Mouse (Mus musculus) limb, embryonic 11.5 days (tissue): Measurements from ENCODE around the gene Tbxas1. TPM values are rescaled to one million over a fixed set of nuclear protein-coding genes. Genes with fewer than 3 reads are reported as not detected.

Source experiments
- ATAC-seq: fragments of 200-750 bp; cut with Nextera tagmentation; 2 replicates; pipeline ENCODE4 v1.8.0; 2017; ENCODE audit warnings: low read depth; ENCODE audit not compliant: insufficient number of reproducible peaks, low FRiP score, low TSS enrichment
- DNase-seq: peaks from one replicate; pipeline ENCODE4 v3.0.0-alpha.2; 2015; ENCODE audit warnings: low spot score
- H3K27ac ChIP-seq: fragments of 300-500 bp; sonication (generic); replicated peaks from 2 replicates; pipeline ENCODE4 v1.5.1; 2014; ENCODE audit warnings: low read depth, mild to moderate bottlenecking, low read length
- H3K27me3 ChIP-seq: fragments of 300-500 bp; sonication (generic); 2 replicates; pipeline ENCODE4 v1.6.1; 2014; ENCODE audit warnings: mild to moderate bottlenecking, low read length, mixed read lengths; ENCODE audit not compliant: control insufficient read depth, insufficient read depth
- H3K36me3 ChIP-seq: fragments of 300-500 bp; sonication (generic); 2 replicates; pipeline ENCODE4 v1.6.1; 2014; ENCODE audit warnings: mild to moderate bottlenecking, low read length, moderate library complexity, mixed read lengths; ENCODE audit not compliant: control insufficient read depth, insufficient read depth
- H3K4me1 ChIP-seq: fragments of 300-500 bp; sonication (generic); 2 replicates; pipeline ENCODE4 v1.6.1; 2014; ENCODE audit warnings: low read length, mixed read lengths; ENCODE audit not compliant: control insufficient read depth, insufficient read depth
- H3K4me2 ChIP-seq: fragments of 300-500 bp; sonication (generic); 2 replicates; pipeline ENCODE4 v1.6.1; 2014; ENCODE audit warnings: low read depth, mild to moderate bottlenecking, moderate library complexity; ENCODE audit not compliant: severe bottlenecking
- H3K4me3 ChIP-seq: fragments of 300-500 bp; sonication (generic); 2 replicates; pipeline ENCODE4 v1.5.1; 2014; ENCODE audit warnings: low read depth, low read length
- H3K9ac ChIP-seq: fragments of 300-500 bp; sonication (generic); 2 replicates; pipeline ENCODE4 v1.6.1; 2014; ENCODE audit warnings: mild to moderate bottlenecking, low read length
- H3K9me3 ChIP-seq: fragments of 300-500 bp; sonication (generic); 2 replicates; pipeline ENCODE4 v1.6.1; 2016; ENCODE audit warnings: low read length; ENCODE audit not compliant: control insufficient read depth
- WGBS: fragments of 180-500 bp; shearing (Covaris S2); extraction: QIAGEN DNeasy Blood & Tissue Kit; methylation state at CpG from one replicate; pipeline ENCODE4 v1.1.7; 2014; 5-methylcytosine and 5-hydroxymethylcytosine counted together
- polyA plus RNA-seq: library from polyadenylated mRNA; unstranded; fragments of >200 nt; fragmentation: Nextera tagmentation; extraction: Ambion mirVana; gene quantifications from 2 replicates; pipeline ENCODE4 v1.2.1, GENCODE M21; 2014

Gene Tbxas1
- polyA plus RNA-seq, 1 experiment from 2014 or later: 1.3 TPM

- Histone ChIP-seq H3K4me2 (no peak overlapping the region), H3K27ac (no peak overlapping the region), H3K27me3 (no peaks in the 10 kb centered on the region), H3K4me3 (no peak overlapping the region), H3K9me3 (no peaks in the 10 kb centered on the region), H3K9ac (no peak overlapping the region), H3K4me1 (0 out of 2 replicates have a peak, but pooled peaks cover 2% of the 10 kb centered on the region), H3K36me3 (no peaks in the 10 kb centered on the region)
- 74% methylated on average over 9 of the region's 9 CpGs for WGBS
- ATAC-seq (no peak), DNase-seq (no peak)
Observed at GRCm38 (mm10) chr6:39051799-39052556, 176.8 kb downstream of the Tbxas1 start.

GRCm38 (mm10) chr6:39052636-39053035 lies 177.4 kb downstream of the Tbxas1 start:
- Histone ChIP-seq H3K27ac (no peak overlapping the region), H3K9ac (no peak overlapping the region), H3K4me3 (no peak overlapping the region), H3K27me3 (no peaks in the 10 kb centered on the region), H3K4me1 (0 out of 2 replicates have a peak, but pooled peaks cover 2% of the 10 kb centered on the region), H3K4me2 (no peak overlapping the region), H3K36me3 (no peaks in the 10 kb centered on the region), H3K9me3 (no peaks in the 10 kb centered on the region)
- DNase-seq (no peak), ATAC-seq (no peak)
- 86% methylated on average over 4 of the region's 4 CpGs for WGBS

- no peaks in the 10 kb centered on the region for H3K9me3 ChIP-seq
- DNase-seq (peak; percentile 34), ATAC-seq (0 out of 2 replicates have a peak, but pooled peaks have one; percentile 44)
- WGBS: 56% methylated on average over 13 of the region's 13 CpGs
- no peaks in the 10 kb centered on the region for H3K36me3 ChIP-seq
- 0 out of 2 replicates have a peak, but pooled peaks cover 2% of the 10 kb centered on the region for H3K4me1 ChIP-seq
- no peaks in the 10 kb centered on the region for H3K27me3 ChIP-seq
- H3K4me3 ChIP-seq: no peak overlapping the region
- no peak overlapping the region for H3K4me2 ChIP-seq
- 0 out of 2 replicates have a peak overlapping the region, but pooled peaks have one; percentile 14 for H3K27ac ChIP-seq
- no peak overlapping the region for H3K9ac ChIP-seq
Observed at GRCm38 (mm10) chr6:39054206-39054864, 179.1 kb downstream of the Tbxas1 start.

GRCm38 (mm10) chr6:39054878-39055508 lies 179.8 kb downstream of the Tbxas1 start:
- ATAC-seq: no peak
- Histone ChIP-seq H3K27me3 (no peaks in the 10 kb centered on the region), H3K9ac (no peak overlapping the region), H3K4me2 (no peak overlapping the region), H3K9me3 (no peaks in the 10 kb centered on the region), H3K4me3 (no peak overlapping the region), H3K4me1 (0 out of 2 replicates have a peak, but pooled peaks cover 2% of the 10 kb centered on the region), H3K36me3 (no peaks in the 10 kb centered on the region), H3K27ac (no peak overlapping the region)
- 76% methylated on average over 6 of the region's 6 CpGs for WGBS
- DNase-seq: no peak

DNA sequence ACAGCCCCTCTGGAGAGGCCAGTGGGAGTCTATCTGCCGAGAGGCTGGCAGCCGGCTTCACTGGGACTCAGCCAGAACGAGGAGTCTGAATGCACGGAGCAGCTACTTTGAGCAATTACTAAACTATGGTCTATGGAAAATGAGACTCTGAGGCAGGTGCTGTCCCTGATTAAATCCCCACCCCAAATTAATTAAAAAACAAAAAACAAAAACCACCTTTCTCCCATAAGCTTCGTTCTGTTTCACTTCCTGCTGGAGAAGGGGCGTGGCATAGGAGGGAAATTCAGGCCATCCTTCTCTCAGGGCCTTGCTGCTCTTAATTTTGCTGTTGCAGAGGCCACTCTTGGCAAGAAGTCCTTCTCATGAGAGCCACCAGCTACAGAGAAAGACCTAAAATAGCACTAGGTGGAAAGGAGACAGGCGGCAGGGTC lies 180.6 kb downstream of the Tbxas1 start:
- H3K36me3 ChIP-seq: no peaks in the 10 kb centered on the region
- H3K9ac ChIP-seq: no peak overlapping the region
- no peak overlapping the region for H3K27ac ChIP-seq
- WGBS: 64% methylated on average over 7 of the region's 7 CpGs
- H3K4me3 ChIP-seq: no peak overlapping the region
- H3K4me1 ChIP-seq: 0 out of 2 replicates have a peak, but pooled peaks cover 2% of the 10 kb centered on the region
- no peaks in the 10 kb centered on the region for H3K9me3 ChIP-seq
- DNase-seq (no peak), ATAC-seq (no peak)
- no peak overlapping the region for H3K4me2 ChIP-seq
- H3K27me3 ChIP-seq: no peaks in the 10 kb centered on the region

- 90% methylated on average over 1 of the region's 1 CpGs for WGBS
- 0 out of 2 replicates have a peak, but pooled peaks cover 2% of the 10 kb centered on the region for H3K4me1 ChIP-seq
Observed at GRCm38 (mm10) chr6:39057161-39057560, 182.0 kb downstream of the Tbxas1 start.

DNA sequence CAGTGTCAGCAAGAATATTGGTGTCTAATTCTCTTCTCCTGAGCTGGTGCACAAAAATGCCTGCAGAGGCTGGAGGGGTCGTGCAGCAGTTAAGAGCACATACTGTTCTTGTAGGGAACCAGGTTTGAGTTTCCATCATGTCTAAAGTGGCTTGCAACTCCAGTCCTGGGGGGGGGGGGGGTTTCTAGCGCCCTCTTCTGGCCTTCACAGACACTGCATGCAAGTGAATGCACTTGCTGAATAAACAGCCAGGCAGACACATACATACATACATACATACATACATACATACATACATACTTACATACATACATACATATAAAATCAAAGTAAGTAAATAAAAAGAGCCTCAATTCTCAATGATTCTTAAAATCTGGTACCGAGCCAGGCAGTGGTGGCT lies 183.2 kb downstream of the Tbxas1 start:
- Histone ChIP-seq H3K9me3 (no peaks in the 10 kb centered on the region), H3K4me3 (no peak overlapping the region), H3K9ac (no peak overlapping the region), H3K4me1 (0 out of 2 replicates have a peak, but pooled peaks cover 2% of the 10 kb centered on the region), H3K27ac (no peak overlapping the region), H3K36me3 (no peaks in the 10 kb centered on the region), H3K4me2 (no peak overlapping the region), H3K27me3 (no peaks in the 10 kb centered on the region)
- no peak for ATAC-seq
- DNase-seq: no peak
- 52% methylated on average over 3 of the region's 3 CpGs for WGBS

More at GRCm38 (mm10) chr6:39057161-39057560, 182.0 kb downstream of the Tbxas1 start:
- Histone ChIP-seq H3K9ac (no peak overlapping the region), H3K9me3 (no peaks in the 10 kb centered on the region), H3K27me3 (no peaks in the 10 kb centered on the region), H3K4me3 (no peak overlapping the region), H3K27ac (no peak overlapping the region), H3K36me3 (no peaks in the 10 kb centered on the region), H3K4me2 (no peak overlapping the region)
- ATAC-seq (no peak), DNase-seq (no peak)

GRCm38 (mm10) chr6:39058936-39059335 lies 183.7 kb downstream of the Tbxas1 start:
- 70% methylated on average over 3 of the region's 3 CpGs for WGBS

More at GRCm38 (mm10) chr6:39058936-39059335, 183.7 kb downstream of the Tbxas1 start:
- ATAC-seq (no peak), DNase-seq (no peak)
- no peaks in the 10 kb centered on the region for H3K36me3 ChIP-seq
- 0 out of 2 replicates have a peak, but pooled peaks cover 2% of the 10 kb centered on the region for H3K4me1 ChIP-seq
- no peak overlapping the region for H3K9ac ChIP-seq
- H3K27me3 ChIP-seq: no peaks in the 10 kb centered on the region
- no peak overlapping the region for H3K4me2 ChIP-seq
- no peak overlapping the region for H3K27ac ChIP-seq
- no peak overlapping the region for H3K4me3 ChIP-seq
- no peaks in the 10 kb centered on the region for H3K9me3 ChIP-seq
